Mouse (Mus musculus) ES-E14 (cell line): ENCODE measurements around the gene Foxn4. TPM values are rescaled to one million over a fixed set of nuclear protein-coding genes. Genes with fewer than 3 reads are reported as not detected.
A peak's percentile ranks its signal among the peaks of the same experiment; 100 is the strongest.

Experiments
- DNase-seq: peaks from one replicate; pipeline ENCODE4 v3.0.0-alpha.2; 2013; ENCODE audit warnings: low read depth, low spot score
- H3K27ac ChIP-seq: 2 replicates; pipeline ENCODE4 v1.5.1; 2012; ENCODE audit warnings: low read depth, mild to moderate bottlenecking, low read length, moderate library complexity, mixed read lengths; ENCODE audit not compliant: poor library complexity, insufficient read depth, severe bottlenecking
- H3K36me3 ChIP-seq: 2 replicates; pipeline ENCODE4 v1.6.1; 2012; ENCODE audit warnings: mild to moderate bottlenecking, low read length, moderate library complexity, mixed read lengths; ENCODE audit not compliant: control insufficient read depth, poor library complexity, insufficient read depth, severe bottlenecking
- H3K4me1 ChIP-seq, 2 experiments: fragments of 150-350 bp in 1 of 2; sonication (generic) in 1 of 2; 2 replicates each; pipeline ENCODE4 v1.6.1; 2012; ENCODE audit warnings: low read length in 2 of 2, mild to moderate bottlenecking in 1 of 2, mixed read lengths in 1 of 2; ENCODE audit not compliant: control insufficient read depth in 2 of 2, insufficient read depth in 2 of 2, poor library complexity in 1 of 2
- H3K4me3 ChIP-seq, 2 experiments: fragments of 150-350 bp in 1 of 2; sonication (generic) in 1 of 2; 2 replicates each; pipeline ENCODE4 v1.5.1; 2012; ENCODE audit warnings: low read length in 2 of 2, low read depth in 1 of 2, mild to moderate bottlenecking in 1 of 2, mixed read lengths in 1 of 2; ENCODE audit not compliant: insufficient read depth in 1 of 2, poor library complexity in 1 of 2, severe bottlenecking in 1 of 2
- H3K9ac ChIP-seq: 2 replicates; pipeline ENCODE4 v1.6.1; 2012; ENCODE audit warnings: low read depth, mild to moderate bottlenecking, low read length, mixed read lengths; ENCODE audit not compliant: poor library complexity, insufficient read depth, severe bottlenecking
- H3K9me3 ChIP-seq: fragments of 150-350 bp; sonication (generic); 2 replicates; pipeline ENCODE4 v1.6.1; 2012; ENCODE audit warnings: low read depth, mild to moderate bottlenecking, low read length; ENCODE audit not compliant: control insufficient read depth, insufficient read depth
- CHD2 ChIP-seq: IDR thresholded peaks from 2 replicates; pipeline ENCODE4 v1.6.1; 2014; ENCODE audit warnings: mild to moderate bottlenecking, low read depth, low read length, inconsistent platforms
- HCFC1 ChIP-seq: IDR thresholded peaks from 2 replicates; pipeline ENCODE4 v1.6.1; 2012; ENCODE audit warnings: low read length, inconsistent platforms, borderline replicate concordance; ENCODE audit not compliant: insufficient read depth
- MAFK ChIP-seq: IDR thresholded peaks from 2 replicates; pipeline ENCODE4 v1.6.1; 2014; ENCODE audit warnings: mild to moderate bottlenecking, low read depth, low read length, inconsistent platforms; ENCODE audit not compliant: insufficient read depth
- ZC3H11A ChIP-seq: IDR thresholded peaks from 2 replicates; pipeline ENCODE4 v1.6.1; 2012; ENCODE audit warnings: low read depth, mild to moderate bottlenecking, inconsistent platforms, low read length, borderline replicate concordance
- ZNF384 ChIP-seq: IDR thresholded peaks from 2 replicates; pipeline ENCODE4 v1.6.1; 2012; ENCODE audit warnings: low read depth, low read length, inconsistent platforms
- in situ Hi-C, 2 experiments: fragments of 600-800 bp; cut with MboI; formaldehyde crosslinking; loops; one replicate each; pipeline ENCODE4 v1.15.1; 2025; ENCODE audit warnings: low sequenced_read_pairs in 2 of 2, inconsistent platforms in 1 of 2; ENCODE audit not compliant: unreplicated experiment in 2 of 2
- total RNA-seq: library from RNA; depleted of rRNA; stranded (reverse); fragments of 300-350 nt; gene quantifications from 2 replicates; pipeline ENCODE4 v1.2.3, GENCODE M21; 2012

Foxn4 gene
- total RNA-seq, 1 experiment, result 7.5 TPM

DNA sequence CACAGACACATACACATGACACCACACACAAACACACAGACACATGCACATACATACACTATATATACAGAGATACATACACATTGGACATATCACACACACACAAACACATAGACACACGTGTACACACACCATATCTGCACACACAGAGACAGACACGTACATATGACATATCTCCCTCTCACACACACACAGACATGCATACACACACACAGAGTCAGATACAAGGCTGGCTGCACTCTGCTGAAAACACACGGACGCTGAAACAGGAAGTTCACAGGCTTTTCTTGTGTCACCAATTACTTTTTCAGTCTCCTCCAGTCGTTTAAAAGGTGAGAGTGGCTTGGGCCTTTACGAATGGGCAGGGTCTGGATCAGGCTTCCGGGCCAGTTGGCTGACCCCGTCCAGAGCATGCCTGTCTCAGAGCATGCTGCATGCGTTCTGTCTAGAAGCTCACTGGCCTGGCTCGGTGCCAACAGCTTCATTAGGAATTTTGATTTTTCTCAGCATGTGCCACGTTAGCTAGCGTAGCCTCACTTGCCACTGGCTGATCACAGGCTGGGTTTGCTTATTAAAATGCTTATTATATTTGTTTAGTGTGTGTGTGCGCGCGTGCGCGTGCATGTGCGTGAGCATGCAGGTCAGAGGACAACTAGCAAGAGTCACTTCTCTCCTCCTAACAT lies 24.7 kb upstream of the Foxn4 start:
- no peak for DNase-seq
- no peak overlapping the region for H3K27ac ChIP-seq
- H3K9ac ChIP-seq, result no peak overlapping the region
- TF ChIP-seq MAFK, result no peak
- no peak for TF ChIP-seq ZC3H11A
- no peak for TF ChIP-seq HCFC1
- TF ChIP-seq ZNF384, result no peak
- in situ Hi-C loops, result no loop called here
- H3K4me3 ChIP-seq, result no peak overlapping the region
- H3K4me1 ChIP-seq, result no peaks in the 10 kb centered on the region
- H3K9me3 ChIP-seq, result no peaks in the 10 kb centered on the region
- no peaks in the 10 kb centered on the region for H3K36me3 ChIP-seq

GRCm38 (mm10) chr5:114296693-114297631 lies 23.4 kb upstream of the Foxn4 start:
- Histone ChIP-seq H3K9me3 (no peaks in the 10 kb centered on the region), H3K36me3 (no peaks in the 10 kb centered on the region), H3K27ac (no peak overlapping the region), H3K4me3 (no peak overlapping the region), H3K9ac (no peak overlapping the region), H3K4me1 (no peaks in the 10 kb centered on the region)
- in situ Hi-C loops, result no loop called here
- no peak for DNase-seq
- TF ChIP-seq ZNF384 (no peak), MAFK (no peak), ZC3H11A (no peak), CHD2 (no peak), HCFC1 (no peak)

DNA sequence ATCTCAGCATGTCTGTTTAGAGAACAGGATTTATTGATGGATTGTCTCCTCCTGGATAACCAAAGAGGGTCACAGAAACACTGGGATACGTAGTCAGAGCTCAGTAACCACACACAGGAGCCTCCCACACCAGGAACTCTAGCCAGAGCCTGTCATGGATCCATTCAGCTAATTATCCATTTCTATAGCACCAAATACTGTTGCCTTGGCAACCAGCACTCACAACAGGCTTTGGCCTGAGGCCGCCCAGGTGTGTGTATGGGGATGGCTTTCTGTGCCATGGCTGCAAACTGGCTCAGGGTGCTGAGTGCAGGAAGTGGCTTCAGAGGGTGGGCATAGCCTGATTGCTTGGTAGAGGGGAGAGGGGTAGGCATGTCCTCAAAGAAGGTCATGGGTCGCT lies 16.4 kb upstream of the Foxn4 start:
- Histone ChIP-seq H3K9ac (no peak overlapping the region), H3K4me3 (no peak overlapping the region), H3K9me3 (no peaks in the 10 kb centered on the region), H3K27ac (no peak overlapping the region), H3K4me1 (peaks cover 0 to 2% of the 10 kb centered on the region in 2 experiments; a peak in 1 of 4 replicates), H3K36me3 (no peaks in the 10 kb centered on the region)
- no peak for TF ChIP-seq ZC3H11A
- no peak for TF ChIP-seq HCFC1
- TF ChIP-seq ZNF384, result no peak
- no peak for TF ChIP-seq MAFK
- in situ Hi-C loops, result no loop called here
- no peak for DNase-seq

DNA sequence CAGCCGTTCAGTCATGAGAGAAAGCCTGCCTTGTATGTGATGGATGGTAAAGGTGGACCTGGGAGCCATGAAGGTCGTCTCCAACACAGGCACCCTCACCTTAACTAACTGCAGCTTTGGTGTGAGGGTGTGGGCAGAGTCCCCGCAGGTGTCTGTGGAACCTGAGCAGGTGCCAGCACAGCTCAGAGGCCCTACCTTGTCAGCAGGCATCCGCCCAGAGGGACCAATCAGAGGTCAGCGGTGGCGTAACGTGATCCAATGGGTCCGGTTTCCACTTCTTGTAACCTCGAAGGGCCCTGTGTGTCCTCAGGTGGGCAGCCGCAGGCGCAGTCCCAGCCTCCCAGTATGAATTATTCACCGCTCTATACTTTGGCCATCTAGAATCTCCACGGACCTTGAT lies 15.3 kb upstream of the Foxn4 start, which contains the start of gene Myo1h:
Myo1h (plus strand) TSS at position 293 of the 400 bp plus-strand sequence.
- Histone ChIP-seq H3K9ac (no peak within 1 kb of the TSS), H3K4me3 (peak within 1 kb of the TSS; percentile 30 to 51; a peak in 1 of 4 replicates), H3K27ac (no peak within 1 kb of the TSS), H3K36me3 (no peaks in the 10 kb centered on the region), H3K9me3 (no peaks in the 10 kb centered on the region), H3K4me1 (peaks cover 0 to 2% of the 10 kb centered on the region in 2 experiments; a peak in 1 of 4 replicates)
- no peak for DNase-seq
- TF ChIP-seq CHD2, result no peak
- no peak for TF ChIP-seq ZNF384
- no peak for TF ChIP-seq HCFC1
- no peak for TF ChIP-seq ZC3H11A
- no peak for TF ChIP-seq MAFK
- in situ Hi-C loops, result no loop called here
